Mouse (Mus musculus): ENCODE measurements at regions not wholly inside any gene's neighbourhood (a gene's known extent, or its start where the extent isn't known, plus 50 kb on each side); places are given as distances from the start of the nearest gene placed in this dataset.
"Not testable (repeated sequence)": the region's sequence is repeated elsewhere in the genome, so short reads cannot be mapped to it uniquely, and the experiment has no call there.

- DNase-seq: no peak
These were observed 88.2 kb upstream of the Egfr start for GRCm38 (mm10) chr11:16663806-16664205.

GRCm38 (mm10) chr11:16669453-16670251, 82.4 kb upstream of the Egfr start:
- DNase-seq: no peak

- no peak for DNase-seq
These were observed 81.7 kb upstream of the Egfr start for GRCm38 (mm10) chr11:16670282-16670681.

- DNase-seq: not testable (repeated sequence)
These were observed 76.1 kb upstream of the Egfr start for GRCm38 (mm10) chr11:16675951-16676350.

GRCm38 (mm10) chr11:16683538-16683937, 68.5 kb upstream of the Egfr start:
- DNase-seq: no peak

GRCm38 (mm10) chr11:16695596-16695995, 56.4 kb upstream of the Egfr start:
- no peak for DNase-seq

- DNase-seq: no peak
These were observed 55.2 kb upstream of the Egfr start for GRCm38 (mm10) chr11:16696787-16697186.

GRCm38 (mm10) chr11:16701826-16702225, 50.2 kb upstream of the Egfr start:
- no peak for DNase-seq
